In genomic region chr2:126931784-126932183, GRCm38 (mm10) we compare ENCODE assay signal across 9 mouse cellular contexts. TPM values are rescaled to one million over a fixed set of nuclear protein-coding genes. Genes with fewer than 3 reads are reported as not detected.
A peak's percentile ranks its signal among the peaks of the same experiment; 100 is the strongest.
DNase-seq lines count a peak whose midpoint lies in the region; ATAC-seq and TF ChIP-seq lines count a peak whose summit lies in the region.
"Had no signal": no experiment of that assay in that cellular context is flagged by ENCODE, and none has a peak within 500 bp of the region (broad histone marks: within the 10 kb centered on the region; RNA-seq: fewer than 3 reads in every experiment).

No protein-coding gene starts in this region.

- TF ChIP-seq CTCF in gastrocnemius, adult 2 months (IDR thresholded peaks at IDR 0.05) = no peak

- WGBS in hindbrain, embryonic 10.5 days = 53% methylated on average over 4 of the region's 4 CpGs
- whole genome bisulfite sequencing in liver, embryonic 15.5 days (ENCODE audit: insufficient replicate concordance) = 53% methylated on average over 4 of the region's 4 CpGs

- ATAC-seq in liver, embryonic 15.5 days (ENCODE audit: insufficient read depth) = no peak

- no peaks in the 10 kb centered on the region for H3K9me3 ChIP-seq in hindbrain, embryonic 10.5 days
- no peaks in the 10 kb centered on the region for H3K9me3 ChIP-seq in liver, embryonic 15.5 days (replicated peaks)

- H3K9ac ChIP-seq in liver, embryonic 15.5 days = no peak overlapping the region

- no peaks in the 10 kb centered on the region for H3K27me3 ChIP-seq in hindbrain, embryonic 10.5 days (ENCODE audit: insufficient read depth, poor library complexity, severe bottlenecking)
- no peaks in the 10 kb centered on the region for H3K27me3 ChIP-seq in liver, embryonic 15.5 days

- H3K36me3 ChIP-seq in hindbrain, embryonic 10.5 days = peaks cover 6% of the 10 kb centered on the region
- H3K36me3 ChIP-seq in liver, embryonic 15.5 days (replicated peaks) = peaks cover 6% of the 10 kb centered on the region

- H3K27ac ChIP-seq in gastrocnemius, adult 2 months = peak overlapping the region; percentile 98
- peak overlapping the region; percentile 97; the same call in 1 of the 2 replicates for H3K27ac ChIP-seq in hindbrain, embryonic 10.5 days
- H3K27ac ChIP-seq in liver, embryonic 15.5 days (replicated peaks) = no peak overlapping the region

- intact Hi-C loops in gastrocnemius, adult 2 months (cut with DNase I) = loop anchor here (2.0 kb wide), 2 partner anchors 55 to 65 kb away; partner anchors contain the start of gene Trpm7
- intact Hi-C loops in gastrocnemius, postnatal 14 days (cut with DNase I; ENCODE audit: low total_unique reads) = loop anchor here (5.0 kb wide), 1 partner anchor 66 kb away; no protein-coding TSS in a partner anchor

- peak overlapping the region; percentile 86 for H3K4me2 ChIP-seq in liver, embryonic 15.5 days

- no peak for DNase-seq in gastrocnemius, adult 2 months
- no peak for DNase-seq in gastrocnemius, postnatal 14 days
- DNase-seq in 416B (ENCODE audit: low read depth) = peak; percentile 24
- DNase-seq in hindbrain, embryonic 10.5 days (ENCODE audit: low spot score) = no peak
- no peak for DNase-seq in cerebellum, postnatal 14 days
- no peak for DNase-seq in cerebellum, adult 11 months
- no peak for DNase-seq in adrenal gland, adult 8-10 months
- DNase-seq: kidney, postnatal 25 days had no signal

- peaks cover 10% of the 10 kb centered on the region; the same call in 1 of the 2 replicates for H3K4me1 ChIP-seq in hindbrain, embryonic 10.5 days (replicated peaks)
- peaks cover 26% of the 10 kb centered on the region for H3K4me1 ChIP-seq in liver, embryonic 15.5 days (replicated peaks)

- H3K4me3 ChIP-seq in gastrocnemius, adult 2 months = peak overlapping the region; percentile 88
- H3K4me3 ChIP-seq in hindbrain, embryonic 10.5 days = peak overlapping the region; percentile 72
- peak overlapping the region; percentile 68 for H3K4me3 ChIP-seq in liver, embryonic 15.5 days (replicated peaks)

RNA-seq across cellular contexts. Expression of gene Sppl2a, which starts 1.3 kb away (rescaled TPM):
- total RNA-seq in gastrocnemius, adult 2 months (2021) = 10 to 100 TPM; 61.8 to 68.6 TPM
- total RNA-seq in gastrocnemius, postnatal 14 days (2021) = 10 to 100 TPM; 45.9 to 49.0 TPM
- 29.3 and 30.9 TPM in 2 replicates for polyA plus RNA-seq in hindbrain, embryonic 10.5 days (2016; fragmentation: Nextera tagmentation; extraction: Ambion mirVana)
- 20.0 and 25.3 TPM in 2 replicates for polyA plus RNA-seq in liver, embryonic 15.5 days (2015; fragmentation: Nextera tagmentation; extraction: Ambion mirVana)
- total RNA-seq in adrenal gland, adult 8-10 months (2022) = 10 to 100 TPM; 83.8 to 96.5 (median 89.4) TPM

RNA-seq across cellular contexts. Expression of gene Trpm7, which starts 55.8 kb away (rescaled TPM):
- total RNA-seq in gastrocnemius, adult 2 months (2021) = 10 to 100 TPM; 24.8 to 29.0 TPM
- total RNA-seq in gastrocnemius, postnatal 14 days (2021) = 10 to 100 TPM; 22.1 to 24.2 TPM
- polyA plus RNA-seq in hindbrain, embryonic 10.5 days (2016; fragmentation: Nextera tagmentation; extraction: Ambion mirVana) = 28.5 and 40.3 TPM in 2 replicates
- polyA plus RNA-seq in liver, embryonic 15.5 days (2015; fragmentation: Nextera tagmentation; extraction: Ambion mirVana) = 18.6 and 20.0 TPM in 2 replicates
- total RNA-seq in adrenal gland, adult 8-10 months (2022) = 10 to 100 TPM; 37.0 to 59.1 (median 50.0) TPM
